Mouse (Mus musculus): ENCODE measurements around the gene Usp4.

DNA sequence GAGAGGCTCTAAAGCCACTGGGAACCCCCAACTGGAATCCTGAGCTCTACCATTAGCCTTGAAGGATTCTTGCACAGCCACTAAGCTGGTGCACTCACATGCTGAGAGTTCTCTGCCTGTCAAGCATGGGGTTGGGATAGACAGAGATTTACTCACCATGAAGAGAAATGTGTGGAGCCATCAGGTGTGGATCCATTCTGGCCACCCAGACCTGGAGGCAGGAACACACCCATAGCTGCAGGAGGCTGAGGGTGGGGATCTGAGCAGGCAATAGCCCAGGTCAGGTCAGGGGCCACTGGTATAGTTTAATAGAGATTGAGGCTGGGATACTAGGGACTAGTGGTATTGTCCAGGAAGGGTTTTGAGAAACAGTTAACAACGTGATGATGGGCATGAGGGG, 42.5 kb upstream of the Usp4 start:
- TF ChIP-seq CTCF (IDR thresholded peaks at IDR 0.05; ENCODE audit: borderline replicate concordance, control insufficient read depth, extremely low read depth, insufficient read depth, low read length, poor library complexity) (no peak), POLR2A (IDR thresholded peaks at IDR 0.05; ENCODE audit: control insufficient read depth, extremely low read depth, insufficient read depth, low read length, poor library complexity) (no peak)

Measured in thymus, adult 2 months (tissue).